Mouse (Mus musculus) ovary, postnatal 36 days (tissue): ENCODE results near the gene Tinf2.

Experiments
- DNase-seq: peaks from one replicate; pipeline ENCODE4 v3.0.0; 2022; ENCODE audit warnings: low spot score, mixed read lengths

The Tinf2 gene

GRCm38 (mm10) chr14:55634874-55635522, 46.6 kb downstream of the Tinf2 start:
- peak; percentile 37 for DNase-seq

- peak; percentile 32 for DNase-seq
Measured at GRCm38 (mm10) chr14:55629312-55629711, 52.3 kb downstream of the Tinf2 start.

- DNase-seq: no peak
Measured at GRCm38 (mm10) chr14:55628077-55628827, 53.4 kb downstream of the Tinf2 start.
